Mouse (Mus musculus) G1E (cell line): ENCODE results near the gene Myo10.

Experiments
- CTCF ChIP-seq: IDR thresholded peaks from 2 replicates; pipeline ENCODE4 v1.5.1; 2012; ENCODE audit warnings: low read depth, low read length, inconsistent platforms, mixed read lengths
- GATA1 ChIP-seq: IDR thresholded peaks from 2 replicates; pipeline ENCODE4 v1.6.1; 2012; ENCODE audit warnings: borderline replicate concordance, low read length, inconsistent platforms, mixed read lengths
- GATA2 ChIP-seq: IDR thresholded peaks from 2 replicates; pipeline ENCODE4 v1.6.1; 2012; ENCODE audit warnings: low read depth, low read length, inconsistent platforms, borderline replicate concordance
- POLR2AphosphoS5 ChIP-seq: IDR thresholded peaks from 2 replicates; pipeline ENCODE4 v1.6.1; 2012; ENCODE audit warnings: low read depth, low read length, inconsistent platforms; ENCODE audit not compliant: insufficient replicate concordance
- TAL1 ChIP-seq: conservative IDR thresholded peaks from 2 replicates; pipeline ENCODE4 v1.6.1; 2012; ENCODE audit warnings: low read depth, low read length, inconsistent platforms, mixed read lengths

DNA sequence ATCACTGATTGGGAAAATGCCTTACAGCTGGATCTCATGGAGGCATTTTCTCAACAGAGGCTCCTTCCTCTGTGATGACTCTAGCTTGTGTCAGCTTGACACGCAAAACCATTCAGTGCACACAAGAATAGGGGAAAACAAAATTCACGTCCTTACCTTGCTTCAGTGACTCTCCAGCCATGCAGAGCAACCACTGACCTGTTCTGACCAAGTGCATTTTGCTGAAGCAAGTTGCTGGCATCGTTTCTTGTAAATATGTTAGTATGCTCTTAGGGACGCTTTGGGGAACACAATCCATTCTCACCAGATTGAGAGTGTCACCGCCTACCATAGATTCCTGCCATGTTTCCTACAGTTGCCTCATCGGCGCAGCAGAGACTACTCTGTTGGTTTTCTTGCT lies 166.2 kb downstream of the Myo10 start:
- TF ChIP-seq CTCF (no peak), TAL1 (no peak), POLR2AphosphoS5 (no peak), GATA1 (no peak), GATA2 (no peak)
